Mouse (Mus musculus): ENCODE measurements at regions not wholly inside any gene's neighbourhood (a gene's known extent, or its start where the extent isn't known, plus 50 kb on each side); places are given as distances from the start of the nearest gene placed in this dataset.

- no peak for ATAC-seq (ENCODE audit: low FRiP score)
- 43% methylated on average over 5 of the region's 5 CpGs for WGBS
- Histone ChIP-seq H3K36me3 (ENCODE audit: control insufficient read depth, insufficient read depth, low read length) (no peaks in the 10 kb centered on the region), H3K4me1 (ENCODE audit: control insufficient read depth, insufficient read depth, low read length) (no peaks in the 10 kb centered on the region), H3K9ac (ENCODE audit: low read length) (no peak overlapping the region), H3K27ac (ENCODE audit: low read depth, low read length) (no peak overlapping the region), H3K4me3 (ENCODE audit: low read depth, low read length) (no peak overlapping the region), H3K9me3 (ENCODE audit: control insufficient read depth, low read length) (no peaks in the 10 kb centered on the region), H3K4me2 (no peak overlapping the region), H3K27me3 (ENCODE audit: control insufficient read depth, insufficient read depth, low read length) (no peaks in the 10 kb centered on the region)
- DNase-seq (ENCODE audit: low spot score, missing footprints) = no peak
These were observed 126.9 kb upstream of the Tenm3 start for GRCm38 (mm10) chr8:48970655-48971054.

- no peaks in the 10 kb centered on the region for H3K36me3 ChIP-seq (ENCODE audit: control insufficient read depth, insufficient read depth, low read length)
- H3K4me3 ChIP-seq (ENCODE audit: low read depth, low read length) = no peak overlapping the region
- H3K9ac ChIP-seq (ENCODE audit: low read length) = no peak overlapping the region
- no peak overlapping the region for H3K4me2 ChIP-seq
- no peaks in the 10 kb centered on the region for H3K4me1 ChIP-seq (ENCODE audit: control insufficient read depth, insufficient read depth, low read length)
- H3K27me3 ChIP-seq (ENCODE audit: control insufficient read depth, insufficient read depth, low read length) = no peaks in the 10 kb centered on the region
- no peak overlapping the region for H3K27ac ChIP-seq (ENCODE audit: low read depth, low read length)
- H3K9me3 ChIP-seq (ENCODE audit: control insufficient read depth, low read length) = no peaks in the 10 kb centered on the region
- no peak for ATAC-seq (ENCODE audit: low FRiP score)
- peak; percentile 44 for DNase-seq (ENCODE audit: low spot score, missing footprints)
- 86% methylated on average over 1 of the region's 1 CpGs for WGBS
These were observed 121.2 kb upstream of the Tenm3 start for GRCm38 (mm10) chr8:48964929-48965328.

GRCm38 (mm10) chr8:48957614-48958013 lies 113.9 kb upstream of the Tenm3 start:
- 88% methylated on average over 5 of the region's 5 CpGs for whole genome bisulfite sequencing
- DNase-seq (ENCODE audit: low spot score, missing footprints) (no peak), ATAC-seq (ENCODE audit: low FRiP score) (no peak)
- Histone ChIP-seq H3K27ac (ENCODE audit: low read depth, low read length) (no peak overlapping the region), H3K4me3 (ENCODE audit: low read depth, low read length) (no peak overlapping the region), H3K27me3 (ENCODE audit: control insufficient read depth, insufficient read depth, low read length) (no peaks in the 10 kb centered on the region), H3K4me2 (no peak overlapping the region), H3K36me3 (ENCODE audit: control insufficient read depth, insufficient read depth, low read length) (no peaks in the 10 kb centered on the region), H3K4me1 (ENCODE audit: control insufficient read depth, insufficient read depth, low read length) (no peaks in the 10 kb centered on the region), H3K9ac (ENCODE audit: low read length) (no peak overlapping the region), H3K9me3 (ENCODE audit: control insufficient read depth, low read length) (no peaks in the 10 kb centered on the region)

- Histone ChIP-seq H3K4me3 (ENCODE audit: low read depth, low read length) (no peak overlapping the region), H3K27me3 (ENCODE audit: control insufficient read depth, insufficient read depth, low read length) (no peaks in the 10 kb centered on the region), H3K9ac (ENCODE audit: low read length) (no peak overlapping the region), H3K4me1 (ENCODE audit: control insufficient read depth, insufficient read depth, low read length) (no peaks in the 10 kb centered on the region), H3K9me3 (ENCODE audit: control insufficient read depth, low read length) (no peaks in the 10 kb centered on the region), H3K4me2 (no peak overlapping the region), H3K27ac (ENCODE audit: low read depth, low read length) (no peak overlapping the region), H3K36me3 (ENCODE audit: control insufficient read depth, insufficient read depth, low read length) (no peaks in the 10 kb centered on the region)
- ATAC-seq (ENCODE audit: low FRiP score) = no peak
- DNase-seq (ENCODE audit: low spot score, missing footprints) = no peak
- 91% methylated on average over 10 of the region's 10 CpGs for WGBS
These were observed 107.7 kb upstream of the Tenm3 start for GRCm38 (mm10) chr8:48951412-48951811.

- H3K4me3 ChIP-seq (ENCODE audit: low read depth, low read length) = no peak overlapping the region
- no peaks in the 10 kb centered on the region for H3K9me3 ChIP-seq (ENCODE audit: control insufficient read depth, low read length)
- H3K4me1 ChIP-seq (ENCODE audit: control insufficient read depth, insufficient read depth, low read length) = no peaks in the 10 kb centered on the region
- H3K27me3 ChIP-seq (ENCODE audit: control insufficient read depth, insufficient read depth, low read length) = no peaks in the 10 kb centered on the region
- no peak overlapping the region for H3K9ac ChIP-seq (ENCODE audit: low read length)
- 57% methylated on average over 1 of the region's 1 CpGs for WGBS
- no peak for DNase-seq (ENCODE audit: low spot score, missing footprints)
- no peak overlapping the region for H3K27ac ChIP-seq (ENCODE audit: low read depth, low read length)
- ATAC-seq (ENCODE audit: low FRiP score) = no peak
- H3K4me2 ChIP-seq = no peak overlapping the region
- H3K36me3 ChIP-seq (ENCODE audit: control insufficient read depth, insufficient read depth, low read length) = no peaks in the 10 kb centered on the region
These were observed 100.4 kb upstream of the Tenm3 start for GRCm38 (mm10) chr8:48944177-48944576.

GRCm38 (mm10) chr8:48937144-48937543 lies 93.4 kb upstream of the Tenm3 start:
- no peak overlapping the region for H3K9ac ChIP-seq (ENCODE audit: low read length)
- no peak overlapping the region for H3K4me3 ChIP-seq (ENCODE audit: low read depth, low read length)
- no peaks in the 10 kb centered on the region for H3K4me1 ChIP-seq (ENCODE audit: control insufficient read depth, insufficient read depth, low read length)
- no peaks in the 10 kb centered on the region for H3K9me3 ChIP-seq (ENCODE audit: control insufficient read depth, low read length)
- 87% methylated on average over 3 of the region's 3 CpGs for WGBS
- no peaks in the 10 kb centered on the region for H3K27me3 ChIP-seq (ENCODE audit: control insufficient read depth, insufficient read depth, low read length)
- no peak for DNase-seq (ENCODE audit: low spot score, missing footprints)
- H3K36me3 ChIP-seq (ENCODE audit: control insufficient read depth, insufficient read depth, low read length) = no peaks in the 10 kb centered on the region
- no peak for ATAC-seq (ENCODE audit: low FRiP score)
- H3K4me2 ChIP-seq = no peak overlapping the region
- H3K27ac ChIP-seq (ENCODE audit: low read depth, low read length) = no peak overlapping the region

GRCm38 (mm10) chr8:48927135-48927534 lies 83.4 kb upstream of the Tenm3 start:
- Histone ChIP-seq H3K9me3 (ENCODE audit: control insufficient read depth, low read length) (no peaks in the 10 kb centered on the region), H3K4me3 (ENCODE audit: low read depth, low read length) (no peak overlapping the region), H3K4me2 (no peak overlapping the region), H3K9ac (ENCODE audit: low read length) (no peak overlapping the region), H3K27ac (ENCODE audit: low read depth, low read length) (no peak overlapping the region), H3K36me3 (ENCODE audit: control insufficient read depth, insufficient read depth, low read length) (no peaks in the 10 kb centered on the region), H3K27me3 (ENCODE audit: control insufficient read depth, insufficient read depth, low read length) (no peaks in the 10 kb centered on the region), H3K4me1 (ENCODE audit: control insufficient read depth, insufficient read depth, low read length) (no peaks in the 10 kb centered on the region)
- ATAC-seq (ENCODE audit: low FRiP score) (no peak), DNase-seq (ENCODE audit: low spot score, missing footprints) (no peak)
- 74% methylated on average over 11 of the region's 11 CpGs for WGBS

GRCm38 (mm10) chr8:48915275-48915674 lies 71.5 kb upstream of the Tenm3 start:
- ATAC-seq (ENCODE audit: low FRiP score) (no peak), DNase-seq (ENCODE audit: low spot score, missing footprints) (no peak)
- Histone ChIP-seq H3K4me3 (ENCODE audit: low read depth, low read length) (no peak overlapping the region), H3K9me3 (ENCODE audit: control insufficient read depth, low read length) (no peaks in the 10 kb centered on the region), H3K9ac (ENCODE audit: low read length) (no peak overlapping the region), H3K36me3 (ENCODE audit: control insufficient read depth, insufficient read depth, low read length) (no peaks in the 10 kb centered on the region), H3K27ac (ENCODE audit: low read depth, low read length) (no peak overlapping the region), H3K27me3 (ENCODE audit: control insufficient read depth, insufficient read depth, low read length) (no peaks in the 10 kb centered on the region), H3K4me1 (ENCODE audit: control insufficient read depth, insufficient read depth, low read length) (no peaks in the 10 kb centered on the region), H3K4me2 (no peak overlapping the region)
- 71% methylated on average over 3 of the region's 3 CpGs for WGBS

- ATAC-seq (ENCODE audit: low FRiP score) = no peak
- Histone ChIP-seq H3K4me3 (ENCODE audit: low read depth, low read length) (no peak overlapping the region), H3K27me3 (ENCODE audit: control insufficient read depth, insufficient read depth, low read length) (no peaks in the 10 kb centered on the region), H3K9ac (ENCODE audit: low read length) (no peak overlapping the region), H3K4me1 (ENCODE audit: control insufficient read depth, insufficient read depth, low read length) (no peaks in the 10 kb centered on the region), H3K27ac (ENCODE audit: low read depth, low read length) (no peak overlapping the region), H3K36me3 (ENCODE audit: control insufficient read depth, insufficient read depth, low read length) (no peaks in the 10 kb centered on the region), H3K4me2 (no peak overlapping the region), H3K9me3 (ENCODE audit: control insufficient read depth, low read length) (no peaks in the 10 kb centered on the region)
- WGBS = 87% methylated on average over 4 of the region's 4 CpGs
- DNase-seq (ENCODE audit: low spot score, missing footprints) = no peak
These were observed 69.1 kb upstream of the Tenm3 start for GRCm38 (mm10) chr8:48912842-48913241.
